Mouse (Mus musculus) hindbrain, embryonic 10.5 days (tissue): Measurements from ENCODE around the gene Filip1. TPM values are rescaled to one million over a fixed set of nuclear protein-coding genes. Genes with fewer than 3 reads are reported as not detected.

ENCODE experiments used
- DNase-seq: peaks from one replicate; pipeline ENCODE4 v3.0.0-alpha.2; 2017; ENCODE audit warnings: low spot score
- H3K27ac ChIP-seq: fragments of 300-500 bp; sonication (generic); 2 replicates; pipeline ENCODE4 v1.5.1; 2016; ENCODE audit warnings: mild to moderate bottlenecking, moderate library complexity
- H3K27me3 ChIP-seq: fragments of 300-500 bp; sonication (generic); 2 replicates; pipeline ENCODE4 v1.6.1; 2016; ENCODE audit warnings: mild to moderate bottlenecking; ENCODE audit not compliant: poor library complexity, insufficient read depth, severe bottlenecking
- H3K36me3 ChIP-seq: fragments of 300-500 bp; sonication (generic); 2 replicates; pipeline ENCODE4 v1.6.1; 2016; ENCODE audit warnings: mild to moderate bottlenecking, moderate library complexity
- H3K4me1 ChIP-seq: fragments of 300-500 bp; sonication (generic); replicated peaks from 2 replicates; pipeline ENCODE4 v1.6.1; 2016; ENCODE audit warnings: mild to moderate bottlenecking
- H3K4me3 ChIP-seq: fragments of 300-500 bp; sonication (generic); 2 replicates; pipeline ENCODE4 v1.5.1; 2016; ENCODE audit warnings: mild to moderate bottlenecking, moderate library complexity
- H3K9me3 ChIP-seq: fragments of 300-500 bp; sonication (generic); 2 replicates; pipeline ENCODE4 v1.6.1; 2016; ENCODE audit warnings: mild to moderate bottlenecking, moderate library complexity
- WGBS: fragments of 180-500 bp; shearing (Covaris S2); methylation state at CpG from one replicate; pipeline ENCODE4 v1.1.7; 2016; 5-methylcytosine and 5-hydroxymethylcytosine counted together
- polyA plus RNA-seq: library from polyadenylated mRNA; unstranded; fragments of >200 nt; fragmentation: Nextera tagmentation; extraction: Ambion mirVana; gene quantifications from 2 replicates; pipeline ENCODE4 v1.2.1, GENCODE M21; 2016

Gene Filip1
- polyA plus RNA-seq, 1 experiment from 2014 or later: 4.1 TPM

DNA sequence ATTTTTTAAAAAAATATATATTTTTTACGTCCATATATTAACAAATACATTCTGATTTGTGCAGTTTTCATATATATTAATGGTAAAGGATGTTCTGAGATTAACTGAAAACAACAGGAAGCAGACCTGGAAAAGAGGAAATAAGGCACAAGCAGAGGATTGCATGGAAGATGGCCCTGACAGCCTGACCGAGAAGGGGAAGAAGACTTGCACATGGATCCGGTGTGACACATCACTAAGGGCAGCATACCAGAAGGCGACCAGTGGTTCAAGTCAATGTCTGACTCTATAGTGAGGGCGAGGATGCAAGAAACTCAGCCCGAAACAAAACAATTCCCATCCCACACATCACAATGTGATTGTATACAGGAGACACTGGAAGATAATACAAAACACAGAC, 52.2 kb downstream of the Filip1 start:
- H3K27ac ChIP-seq: no peak overlapping the region
- no peaks in the 10 kb centered on the region for H3K27me3 ChIP-seq
- WGBS: 88% methylated on average over 6 of the region's 6 CpGs
- H3K36me3 ChIP-seq: no peaks in the 10 kb centered on the region
- no peak overlapping the region for H3K4me3 ChIP-seq
- peaks cover 7% of the 10 kb centered on the region; the same call in 1 of the 2 replicates for H3K4me1 ChIP-seq
- H3K9me3 ChIP-seq: no peaks in the 10 kb centered on the region
- DNase-seq: no peak

DNA sequence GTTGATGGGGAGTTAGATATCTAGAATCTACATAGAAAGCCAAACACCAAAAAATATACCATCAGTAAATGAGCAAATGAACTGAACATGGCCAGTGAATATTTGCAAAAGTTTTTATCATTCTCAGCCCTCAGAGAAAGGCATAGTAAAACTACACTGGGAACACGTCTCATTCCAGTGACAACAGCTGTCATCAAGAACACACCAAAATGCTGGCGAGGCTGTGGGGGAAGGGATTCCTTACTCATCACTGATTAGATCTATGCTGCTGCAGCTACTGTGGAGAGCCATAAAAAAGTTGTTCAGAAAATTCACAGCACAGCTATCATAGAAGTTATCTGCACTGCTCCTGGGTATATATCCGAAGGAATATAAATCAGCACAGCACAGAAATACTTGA, 54.3 kb downstream of the Filip1 start:
- no peak overlapping the region for H3K4me3 ChIP-seq

DNA sequence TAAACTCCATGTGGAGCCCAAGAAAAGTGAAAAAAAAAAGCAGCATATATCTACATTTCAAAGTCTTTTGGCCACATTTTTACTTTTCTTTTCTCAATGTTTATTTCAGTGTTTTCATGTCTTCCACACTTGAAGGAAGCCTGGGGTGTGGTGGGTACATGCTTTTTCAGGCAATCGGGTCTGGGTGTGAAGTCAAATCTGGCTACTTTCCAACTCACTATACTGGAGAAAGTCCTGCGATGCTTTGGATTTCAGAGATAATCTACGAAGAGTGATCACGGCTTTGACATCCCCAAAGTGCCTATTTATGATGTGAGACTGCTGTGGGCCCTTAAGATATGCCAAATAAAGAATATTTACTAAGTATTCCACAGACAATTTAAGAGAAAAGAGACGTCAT, 57.7 kb downstream of the Filip1 start:
- Histone ChIP-seq H3K27me3 (no peaks in the 10 kb centered on the region), H3K36me3 (no peaks in the 10 kb centered on the region), H3K27ac (no peak overlapping the region), H3K4me3 (no peak overlapping the region), H3K9me3 (no peaks in the 10 kb centered on the region), H3K4me1 (no peaks in the 10 kb centered on the region)
- no peak for DNase-seq
- WGBS: 93% methylated on average over 5 of the region's 5 CpGs

More for the DNA sequence above, 54.3 kb downstream of the Filip1 start:
- no peaks in the 10 kb centered on the region for H3K36me3 ChIP-seq
- H3K9me3 ChIP-seq: no peaks in the 10 kb centered on the region
- H3K4me1 ChIP-seq: peaks cover 7% of the 10 kb centered on the region; the same call in 1 of the 2 replicates
- no peak overlapping the region for H3K27ac ChIP-seq
- no peaks in the 10 kb centered on the region for H3K27me3 ChIP-seq
- DNase-seq: no peak
- 80% methylated on average over 3 of the region's 3 CpGs for WGBS

DNA sequence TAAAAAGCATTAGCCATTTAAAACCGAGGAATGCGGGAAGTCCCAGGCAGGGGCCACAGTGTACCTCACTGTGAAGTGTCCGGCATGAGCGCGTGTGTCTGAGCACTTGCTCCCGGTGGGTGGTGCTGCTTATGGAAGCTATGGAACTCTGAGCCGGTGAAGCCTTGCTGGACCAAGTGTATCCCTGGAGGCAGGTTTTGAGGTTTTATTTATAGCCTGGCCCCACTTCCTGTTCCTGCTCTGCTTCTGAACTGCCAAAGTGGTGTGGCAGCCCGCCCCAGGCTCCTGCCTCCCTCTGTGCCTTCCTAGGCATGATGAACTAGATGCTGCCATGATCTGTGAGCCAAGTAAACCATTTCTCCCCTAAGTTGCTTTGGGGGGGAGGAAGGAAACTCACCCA, 60.7 kb downstream of the Filip1 start:
- no peak for DNase-seq
- 75% methylated on average over 8 of the region's 8 CpGs for WGBS
- Histone ChIP-seq H3K9me3 (no peaks in the 10 kb centered on the region), H3K4me1 (no peaks in the 10 kb centered on the region), H3K27me3 (no peaks in the 10 kb centered on the region), H3K27ac (no peak overlapping the region; the same call in 1 of the 2 replicates), H3K36me3 (no peaks in the 10 kb centered on the region), H3K4me3 (no peak overlapping the region)

DNA sequence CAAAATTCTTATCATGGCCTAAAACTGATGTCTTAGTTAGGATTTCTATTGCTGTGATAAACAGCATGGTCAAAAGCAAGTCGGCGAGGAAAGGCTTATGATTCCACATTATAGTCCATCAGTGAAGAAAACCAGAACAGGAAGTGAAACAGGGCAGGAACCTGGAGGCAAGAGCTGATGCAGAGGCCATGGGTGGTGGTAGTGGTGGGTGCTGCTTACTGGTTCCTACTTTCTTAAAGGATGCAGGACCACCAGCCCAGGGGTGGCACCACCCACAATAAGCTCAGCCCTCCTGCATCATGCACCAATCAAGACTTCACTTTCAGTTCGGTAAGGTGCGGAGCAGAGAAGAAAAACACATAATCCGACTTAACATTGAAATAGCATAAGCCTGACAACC, 61.3 kb downstream of the Filip1 start:
- no peaks in the 10 kb centered on the region for H3K4me1 ChIP-seq
- no peaks in the 10 kb centered on the region for H3K9me3 ChIP-seq
- no peaks in the 10 kb centered on the region for H3K36me3 ChIP-seq
- no peak for DNase-seq
- no peaks in the 10 kb centered on the region for H3K27me3 ChIP-seq
- WGBS: 92% methylated on average over 5 of the region's 5 CpGs
- no peak overlapping the region for H3K27ac ChIP-seq
- no peak overlapping the region for H3K4me3 ChIP-seq

DNA sequence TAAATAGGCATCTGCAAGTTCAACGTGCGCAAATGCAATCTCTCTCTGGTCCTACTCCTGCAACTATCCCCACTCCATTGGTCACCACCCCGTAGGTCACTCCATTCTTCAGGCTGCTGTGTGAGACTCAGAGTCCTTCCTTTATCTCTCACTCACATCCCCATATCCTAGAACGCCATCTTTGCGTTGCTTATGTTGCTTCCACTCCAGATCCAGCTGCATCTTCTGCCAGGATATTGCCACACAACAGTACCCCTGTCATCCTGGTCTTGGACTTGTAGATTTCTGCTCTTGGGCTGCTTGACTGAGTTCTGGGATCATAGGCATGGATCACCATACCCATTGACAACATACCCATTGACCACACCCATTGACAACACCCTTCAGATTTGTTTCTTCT, 62.0 kb downstream of the Filip1 start:
- 92% methylated on average over 5 of the region's 5 CpGs for WGBS
- Histone ChIP-seq H3K27me3 (no peaks in the 10 kb centered on the region), H3K4me3 (no peak overlapping the region), H3K27ac (no peak overlapping the region), H3K36me3 (no peaks in the 10 kb centered on the region), H3K4me1 (no peaks in the 10 kb centered on the region), H3K9me3 (no peaks in the 10 kb centered on the region)
- no peak for DNase-seq

DNA sequence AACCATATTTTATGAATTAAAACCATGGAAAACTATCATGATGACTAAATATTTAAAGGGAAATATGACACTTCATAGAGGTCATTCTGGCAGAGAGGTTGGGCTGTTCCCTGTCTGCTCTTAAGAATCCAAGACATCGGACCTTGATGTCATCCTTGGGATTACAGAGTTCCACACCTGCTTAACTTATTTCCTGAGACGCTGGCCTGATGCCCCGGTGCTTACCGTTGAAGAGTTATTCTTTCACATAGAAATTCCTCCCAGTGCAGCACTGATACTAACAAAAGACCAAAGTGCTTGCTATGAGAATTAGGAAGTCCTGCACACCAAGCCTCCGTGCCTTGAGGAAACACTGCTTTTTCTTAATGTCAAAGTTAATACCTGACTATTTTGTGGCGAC, 62.6 kb downstream of the Filip1 start:
- WGBS: 82% methylated on average over 6 of the region's 6 CpGs
- Histone ChIP-seq H3K36me3 (no peaks in the 10 kb centered on the region), H3K4me1 (no peaks in the 10 kb centered on the region), H3K27me3 (no peaks in the 10 kb centered on the region), H3K9me3 (no peaks in the 10 kb centered on the region), H3K27ac (no peak overlapping the region), H3K4me3 (no peak overlapping the region)
- DNase-seq: no peak

DNA sequence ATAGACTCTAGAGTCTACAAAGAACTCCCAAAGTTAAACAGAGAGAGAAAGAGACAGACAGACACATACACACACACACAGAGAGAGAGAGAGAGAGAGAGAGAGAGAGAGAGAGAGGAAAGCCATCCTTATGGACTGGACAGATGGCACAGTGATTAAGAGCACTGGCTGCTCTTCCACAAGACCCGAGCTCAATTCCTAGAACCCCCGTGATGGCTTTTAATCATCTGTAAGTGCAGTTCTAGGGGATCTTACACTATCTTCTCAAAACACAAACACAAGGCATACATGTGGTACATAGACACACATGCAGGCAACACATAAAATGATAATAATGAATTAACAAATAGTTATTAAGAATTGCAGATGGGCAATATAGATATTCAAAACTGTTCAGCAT, 64.3 kb downstream of the Filip1 start:
- no peak for DNase-seq
- Histone ChIP-seq H3K4me3 (no peak overlapping the region), H3K27me3 (no peaks in the 10 kb centered on the region), H3K9me3 (no peaks in the 10 kb centered on the region), H3K36me3 (no peaks in the 10 kb centered on the region), H3K4me1 (no peaks in the 10 kb centered on the region), H3K27ac (no peak overlapping the region)
- 80% methylated on average over 2 of the region's 2 CpGs for WGBS

DNA sequence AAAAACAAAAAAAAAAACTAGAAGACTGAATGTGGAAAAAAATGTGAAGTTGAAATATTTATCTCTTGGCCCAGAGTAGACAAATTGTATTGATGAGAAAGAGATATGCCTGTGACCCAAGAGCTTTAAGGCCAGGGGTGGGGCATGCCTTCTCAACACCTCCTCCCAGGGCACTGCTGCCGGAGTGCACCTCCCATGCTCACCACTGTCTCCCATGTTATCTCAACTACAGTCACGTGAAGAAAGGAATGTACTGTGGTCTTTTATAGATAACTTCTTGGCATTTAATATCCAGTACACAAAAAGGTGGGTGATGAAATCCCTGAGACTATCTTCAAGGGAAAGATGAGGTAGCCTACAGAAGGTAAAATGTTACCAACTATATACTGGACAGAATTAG, 64.7 kb downstream of the Filip1 start:
- Histone ChIP-seq H3K4me1 (no peaks in the 10 kb centered on the region), H3K9me3 (no peaks in the 10 kb centered on the region), H3K4me3 (no peak overlapping the region), H3K36me3 (no peaks in the 10 kb centered on the region), H3K27me3 (no peaks in the 10 kb centered on the region), H3K27ac (no peak overlapping the region)
- DNase-seq: no peak
- WGBS: 74% methylated on average over 2 of the region's 2 CpGs

DNA sequence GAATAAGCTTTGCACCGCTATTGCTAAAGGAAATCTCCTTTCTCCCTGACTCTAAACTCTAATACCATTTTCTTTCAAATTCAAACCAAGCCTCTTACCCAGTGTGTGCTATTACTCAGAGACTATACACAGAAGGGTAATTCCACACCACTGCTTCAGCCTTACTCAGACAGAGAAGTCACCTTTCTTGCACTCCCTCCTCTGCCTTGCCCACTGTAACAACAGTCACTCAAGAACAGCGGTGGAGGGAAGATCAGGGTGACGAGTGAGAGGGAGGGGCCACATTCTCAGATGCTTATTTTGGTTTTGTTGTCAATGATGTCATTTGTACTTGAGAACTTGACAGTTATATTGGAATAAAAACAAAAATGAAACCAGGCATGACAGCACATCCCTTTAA, 65.2 kb downstream of the Filip1 start:
- no peak for DNase-seq
- no peaks in the 10 kb centered on the region for H3K9me3 ChIP-seq
- H3K4me3 ChIP-seq: no peak overlapping the region
- WGBS: 85% methylated on average over 3 of the region's 3 CpGs
- no peaks in the 10 kb centered on the region for H3K36me3 ChIP-seq
- no peak overlapping the region for H3K27ac ChIP-seq
- no peaks in the 10 kb centered on the region for H3K27me3 ChIP-seq
- H3K4me1 ChIP-seq: no peaks in the 10 kb centered on the region

DNA sequence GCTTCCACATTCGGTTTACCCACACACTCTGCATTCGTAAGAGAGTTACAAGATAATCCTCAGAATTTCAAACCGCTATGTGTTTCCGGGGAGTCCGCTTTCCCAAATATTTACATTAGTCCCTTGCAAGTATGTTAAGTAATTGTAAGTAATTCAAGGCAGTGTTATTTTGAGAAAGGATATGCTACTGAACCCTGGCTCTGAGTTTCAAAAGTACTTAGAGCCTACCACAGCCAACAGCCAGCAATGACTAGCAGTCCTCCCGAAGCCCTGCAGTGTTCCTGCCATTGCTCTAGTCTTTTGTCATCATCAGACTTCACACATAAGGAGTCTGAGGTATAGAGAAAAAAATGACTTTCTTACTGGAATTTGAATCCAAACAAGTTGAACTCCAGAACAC, 67.8 kb downstream of the Filip1 start:
- no peak for DNase-seq
- Histone ChIP-seq H3K9me3 (no peaks in the 10 kb centered on the region), H3K36me3 (no peaks in the 10 kb centered on the region), H3K4me3 (no peak overlapping the region), H3K4me1 (no peaks in the 10 kb centered on the region), H3K27ac (no peak overlapping the region), H3K27me3 (no peaks in the 10 kb centered on the region)
- 82% methylated on average over 6 of the region's 6 CpGs for WGBS

DNA sequence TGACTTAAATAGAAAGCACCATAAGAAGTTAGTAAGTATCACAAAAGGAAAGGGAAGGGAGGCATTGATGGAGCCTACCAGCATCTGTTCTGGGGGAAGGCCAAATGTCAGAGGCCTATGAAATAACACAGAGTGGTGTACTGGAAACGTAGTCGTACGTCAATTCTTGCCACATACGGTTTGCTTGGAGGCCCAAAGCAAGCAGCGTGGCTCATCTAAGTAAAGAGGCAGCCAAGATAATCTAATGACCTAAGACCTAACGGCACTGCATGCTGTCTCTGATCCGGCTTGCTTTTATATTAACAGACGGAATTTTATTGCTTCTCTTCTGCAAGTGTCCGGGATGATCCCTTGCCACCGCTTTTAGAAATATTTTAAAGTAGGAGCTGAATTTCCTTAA, 68.7 kb downstream of the Filip1 start:
- no peak overlapping the region for H3K27ac ChIP-seq
- H3K4me3 ChIP-seq: no peak overlapping the region
- no peaks in the 10 kb centered on the region for H3K9me3 ChIP-seq
- no peak for DNase-seq
- H3K4me1 ChIP-seq: no peaks in the 10 kb centered on the region
- no peaks in the 10 kb centered on the region for H3K36me3 ChIP-seq
- no peaks in the 10 kb centered on the region for H3K27me3 ChIP-seq
- 79% methylated on average over 10 of the region's 10 CpGs for WGBS

DNA sequence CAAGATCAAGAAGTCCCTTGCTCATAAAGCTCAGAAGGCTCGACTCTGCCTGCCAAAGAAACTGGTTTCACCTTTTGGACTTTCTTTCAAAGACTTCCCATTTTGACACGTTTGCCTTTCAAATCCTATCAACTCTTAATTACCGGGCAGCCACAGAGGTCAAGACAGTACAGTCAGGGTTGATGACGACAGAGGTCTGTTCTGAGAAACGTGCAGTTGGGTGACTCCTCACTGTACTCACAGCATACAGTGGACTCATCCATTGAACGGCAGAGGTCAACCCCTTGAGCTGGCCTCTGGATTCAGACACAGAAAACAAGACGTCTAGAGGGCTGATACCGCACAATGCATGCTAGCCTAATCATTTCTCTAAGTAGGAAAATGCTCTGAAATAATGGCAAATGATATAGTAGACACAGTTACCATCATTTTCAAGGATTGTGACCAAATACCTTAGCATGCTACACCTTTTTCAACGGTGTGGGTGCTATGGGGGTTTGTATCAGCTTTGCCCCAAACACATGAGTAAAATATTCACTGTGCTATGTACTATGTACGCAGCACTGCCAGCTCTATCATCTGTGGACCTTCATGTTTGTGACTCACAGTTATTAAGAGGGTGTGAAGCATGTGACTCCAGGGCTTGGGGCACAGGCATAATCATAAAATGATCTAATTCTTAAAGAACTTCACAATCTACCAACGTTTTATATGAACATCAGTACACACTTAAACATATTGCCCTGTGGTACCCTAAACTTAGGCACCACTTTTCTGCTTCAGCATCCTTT, 74.0 kb downstream of the Filip1 start:
- 77% methylated on average over 11 of the region's 11 CpGs for WGBS
- Histone ChIP-seq H3K36me3 (no peaks in the 10 kb centered on the region), H3K4me3 (no peak overlapping the region), H3K4me1 (no peaks in the 10 kb centered on the region; the same call in 1 of the 2 replicates), H3K27me3 (no peaks in the 10 kb centered on the region), H3K27ac (no peak overlapping the region), H3K9me3 (no peaks in the 10 kb centered on the region)
- DNase-seq: no peak

DNA sequence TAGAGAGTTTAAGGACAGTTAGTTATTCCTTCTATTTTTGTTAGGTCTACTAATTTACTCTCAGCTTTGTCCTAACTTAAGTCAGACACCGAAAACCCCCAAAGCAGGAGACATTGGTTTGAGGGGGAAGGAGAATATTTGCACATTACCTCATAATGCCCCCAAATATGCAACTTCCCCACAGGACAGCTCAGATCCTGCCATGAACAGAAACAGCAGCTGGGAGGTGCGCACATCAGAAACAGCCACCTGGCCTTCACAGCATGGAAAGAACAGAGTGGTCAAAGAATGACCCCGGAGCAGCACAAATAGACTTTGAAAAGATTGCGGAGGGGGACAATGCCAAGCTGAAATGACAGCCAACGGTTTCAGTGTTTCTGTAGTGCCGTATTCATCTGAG, 75.1 kb downstream of the Filip1 start:
- H3K9me3 ChIP-seq: no peaks in the 10 kb centered on the region
- DNase-seq: no peak
- H3K4me3 ChIP-seq: no peak overlapping the region
- H3K36me3 ChIP-seq: no peaks in the 10 kb centered on the region
- H3K4me1 ChIP-seq: no peaks in the 10 kb centered on the region; the same call in 1 of the 2 replicates
- no peaks in the 10 kb centered on the region for H3K27me3 ChIP-seq
- no peak overlapping the region for H3K27ac ChIP-seq
- WGBS: 65% methylated on average over 6 of the region's 6 CpGs
